Mouse (Mus musculus) regulatory T cell (primary cell): ENCODE results near the gene Ypel4.

Source experiments
- in situ Hi-C: fragments of 300-600 bp; cut with MboI, MseI; formaldehyde crosslinking; loops from one replicate; pipeline ENCODE4 v1.15.1; 2025; ENCODE audit warnings: high pct_unique_total_duplicates

The Ypel4 gene

DNA sequence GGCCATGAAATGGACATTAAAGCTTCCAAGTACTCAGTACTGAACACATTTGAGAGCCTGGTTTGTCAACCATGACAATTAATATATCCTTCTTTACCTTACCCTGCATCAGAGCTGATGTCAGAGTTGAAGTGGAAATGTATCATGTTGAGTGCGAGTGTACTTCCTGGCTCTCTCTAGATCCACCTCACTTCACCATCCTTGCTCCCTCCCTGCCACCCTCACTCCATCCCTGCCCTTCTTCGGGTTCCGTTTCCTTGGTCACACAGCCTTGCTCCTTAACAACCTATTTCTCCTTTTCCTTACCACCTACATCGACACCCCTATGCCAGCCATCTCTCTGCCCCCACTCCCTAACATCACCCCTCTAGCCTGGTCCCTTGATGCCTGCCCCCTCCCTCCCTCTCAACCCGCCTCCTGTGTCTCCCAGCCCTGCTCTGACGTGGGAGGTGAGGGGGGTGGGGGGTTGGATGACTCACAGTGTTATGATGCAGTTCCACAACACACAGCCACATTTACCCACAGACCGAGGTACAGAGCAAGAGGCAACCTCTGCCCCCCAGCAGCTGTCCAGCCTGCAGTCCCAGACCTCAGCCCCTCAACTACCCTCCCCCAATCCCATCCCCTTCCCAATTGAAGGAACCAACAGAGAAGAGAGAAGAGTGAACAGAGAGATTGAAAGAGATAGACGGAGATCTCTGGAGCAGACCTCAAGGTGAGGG lies at the start of gene Ypel4:
Ypel4 (plus strand) TSS at position 480 of the 722 bp plus-strand sequence.
- in situ Hi-C loops, result no loop called here

DNA sequence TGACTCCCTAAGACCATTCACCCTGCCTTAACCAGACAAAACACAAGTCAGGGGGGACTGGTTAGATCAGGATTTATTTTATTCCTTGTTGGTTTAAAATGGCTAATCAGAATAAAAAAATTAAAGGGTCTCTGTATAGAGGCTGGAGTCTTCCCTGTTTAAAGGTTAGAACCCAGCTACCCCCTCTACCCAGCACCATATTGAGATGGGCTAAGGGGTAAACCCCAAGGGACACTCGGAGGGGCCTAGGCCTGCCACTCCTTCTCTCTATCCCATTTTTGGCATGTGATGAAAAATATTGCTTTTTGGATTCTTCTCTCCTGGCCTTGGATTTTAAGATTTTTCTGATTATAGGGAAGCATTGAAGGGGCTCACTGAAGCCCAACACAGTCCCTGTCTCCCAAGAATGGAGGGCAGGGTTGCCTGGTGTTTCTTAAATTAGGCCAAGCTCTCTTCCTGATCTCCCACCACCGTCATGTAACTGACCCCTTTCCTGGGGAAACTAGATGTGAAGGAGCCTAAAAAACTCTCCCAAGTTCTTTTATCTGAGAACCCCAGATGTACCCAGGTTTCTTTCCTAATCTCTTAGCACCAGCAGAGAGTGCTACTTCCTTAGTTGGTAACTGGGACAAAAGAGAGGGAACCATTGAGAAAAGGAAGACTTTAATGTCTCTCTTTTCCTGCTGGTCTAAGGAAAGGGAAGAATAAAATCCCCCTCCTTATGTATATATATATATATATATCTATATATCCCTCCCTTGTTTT lies 45.6 kb upstream of the Ypel4 start:
- in situ Hi-C loops, result loop anchor here (25.0 kb wide), 1 partner anchor 901 kb away; no protein-coding TSS in a partner anchor

DNA sequence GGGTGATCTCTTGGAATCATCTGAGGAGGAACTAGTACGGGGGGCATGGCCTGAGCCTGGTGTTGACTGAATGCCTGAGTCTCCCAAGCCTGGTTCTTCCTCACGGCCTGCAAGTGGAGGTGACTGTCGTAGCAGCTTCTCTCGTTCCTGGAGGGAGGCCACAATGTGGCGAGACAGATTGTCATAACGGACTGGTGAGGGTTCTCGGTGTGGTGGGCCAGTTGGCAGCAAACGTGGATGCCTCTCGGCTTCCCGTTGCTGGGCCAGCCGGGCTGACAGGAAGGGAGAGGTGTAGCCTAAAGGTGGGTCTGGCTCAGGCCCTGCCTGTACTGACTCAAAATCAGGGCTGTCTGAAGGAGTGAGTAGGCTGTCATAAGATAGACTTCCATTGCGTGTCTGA lies 43.8 kb upstream of the Ypel4 start:
- in situ Hi-C loops, result loop anchor here (25.0 kb wide), 1 partner anchor 903 kb away; no protein-coding TSS in a partner anchor

- in situ Hi-C loops, result loop anchor here (25.0 kb wide), 1 partner anchor 908 kb away; no protein-coding TSS in a partner anchor
These were observed 38.7 kb upstream of the Ypel4 start for GRCm38 (mm10) chr2:84695007-84695695.

DNA sequence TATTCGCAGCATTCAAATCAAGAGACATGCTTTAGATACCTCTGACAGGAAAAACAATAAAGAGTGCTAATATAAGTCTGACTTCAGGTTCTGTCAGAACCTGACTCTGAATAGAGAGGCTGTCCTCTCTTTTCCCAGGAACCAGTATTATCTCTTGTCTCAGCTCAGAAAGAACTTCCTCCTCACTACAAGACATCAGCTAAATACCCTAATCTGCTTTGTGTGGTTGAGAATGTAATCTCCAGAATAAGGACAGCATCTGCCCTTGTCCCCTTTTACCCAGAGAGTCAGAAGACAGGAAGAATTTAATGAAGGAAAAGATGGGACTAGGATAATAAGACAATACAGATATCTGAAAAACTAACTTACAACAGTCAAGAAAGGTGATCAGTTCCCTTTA lies 30.4 kb upstream of the Ypel4 start:
- in situ Hi-C loops, result no loop called here

DNA sequence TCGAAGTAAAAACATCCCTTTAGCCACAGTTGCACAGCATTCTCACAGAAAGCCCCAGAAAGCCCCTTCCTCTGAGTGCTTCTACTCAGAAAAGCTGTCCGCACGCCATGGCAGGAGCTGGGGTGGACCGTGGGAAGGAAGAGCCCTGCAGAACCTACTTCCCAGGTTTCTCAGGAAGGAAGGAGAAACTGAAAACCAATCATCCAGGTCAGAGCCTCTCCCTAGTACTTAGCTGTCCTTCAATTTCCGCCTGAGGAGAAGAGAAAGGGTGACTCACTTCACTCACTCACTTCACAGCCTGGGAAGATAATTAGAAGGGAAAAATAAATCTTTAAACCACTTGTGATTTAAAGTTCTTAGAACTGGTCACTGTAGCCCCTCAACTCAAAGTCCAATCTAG lies 29.5 kb upstream of the Ypel4 start:
- in situ Hi-C loops, result no loop called here

DNA sequence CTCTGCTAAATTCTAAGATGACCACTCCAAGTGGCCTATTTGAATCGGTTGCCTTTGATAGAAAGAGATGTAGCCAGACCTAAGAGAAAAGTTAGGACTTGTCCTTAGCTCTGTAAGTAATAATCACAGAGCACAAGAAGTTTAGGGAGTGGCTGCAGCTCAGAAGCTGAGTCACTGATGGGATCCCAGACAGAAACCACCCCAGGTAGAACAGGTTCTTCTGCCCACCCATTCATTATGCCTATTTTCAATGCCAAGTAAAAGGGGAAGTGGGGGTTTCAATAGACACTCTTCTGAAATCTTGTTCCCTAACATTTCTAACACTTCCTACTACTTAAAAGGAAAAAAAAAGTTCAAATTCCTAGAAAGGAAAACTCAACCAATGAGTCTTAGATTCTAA lies 28.6 kb upstream of the Ypel4 start:
- in situ Hi-C loops, result no loop called here

DNA sequence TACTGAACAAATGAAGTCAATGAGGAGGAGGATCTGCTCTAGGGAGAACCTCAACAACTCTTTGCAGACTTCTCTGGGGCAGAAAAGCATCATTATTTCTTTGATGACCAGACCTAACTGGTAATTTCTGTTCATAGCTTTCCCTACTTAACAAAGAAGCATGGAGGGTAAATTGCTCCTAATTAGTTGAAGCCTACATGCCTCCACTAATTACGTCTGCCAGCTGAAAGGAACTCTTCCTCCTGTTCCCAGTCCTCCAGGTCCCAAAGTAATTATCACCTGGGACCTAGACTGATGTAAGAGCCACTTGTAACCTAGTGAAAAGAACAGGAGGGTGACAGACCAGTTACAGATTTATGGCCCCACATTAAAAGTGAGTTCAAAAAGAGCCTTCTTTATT lies 26.3 kb upstream of the Ypel4 start:
- in situ Hi-C loops, result no loop called here

GRCm38 (mm10) chr2:84711898-84712297 lies 22.0 kb upstream of the Ypel4 start:
- in situ Hi-C loops, result loop anchor here (5.0 kb wide), 1 partner anchor 35 kb away; the partner anchor contains the start of genes Gm28635, Med19 and Tmx2

DNA sequence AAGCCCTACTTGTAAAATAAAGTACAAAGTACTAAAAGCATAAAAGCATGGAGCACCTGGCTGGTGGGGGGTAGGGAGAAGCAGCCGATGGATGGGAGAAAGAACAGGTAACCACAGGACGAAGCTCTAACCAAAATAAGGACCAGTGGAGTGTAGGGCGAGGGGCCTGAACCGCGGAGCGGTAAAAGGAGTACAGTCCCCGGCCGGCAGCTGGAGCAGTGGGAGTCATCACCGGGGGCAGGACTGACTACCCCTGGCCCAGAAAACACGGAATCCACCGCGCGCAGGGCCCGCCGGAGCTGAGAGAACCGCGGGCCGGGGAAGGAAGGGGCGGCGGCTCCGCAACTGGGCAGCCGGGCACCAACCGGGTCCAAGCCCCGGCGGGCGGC lies 19.4 kb upstream of the Ypel4 start:
- in situ Hi-C loops, result loop anchor here (5.0 kb wide), 1 partner anchor 37 kb away; the partner anchor contains the start of genes Gm28635, Med19 and Tmx2

- in situ Hi-C loops, result loop anchor here (5.0 kb wide), 1 partner anchor 38 kb away; the partner anchor contains the start of genes Gm28635, Med19 and Tmx2
These were observed 18.9 kb upstream of the Ypel4 start, which contains the start of gene Zdhhc5 for GRCm38 (mm10) chr2:84714811-84715561. Gene Zdhhc5 (minus strand): TSS chr2:84715180.

DNA sequence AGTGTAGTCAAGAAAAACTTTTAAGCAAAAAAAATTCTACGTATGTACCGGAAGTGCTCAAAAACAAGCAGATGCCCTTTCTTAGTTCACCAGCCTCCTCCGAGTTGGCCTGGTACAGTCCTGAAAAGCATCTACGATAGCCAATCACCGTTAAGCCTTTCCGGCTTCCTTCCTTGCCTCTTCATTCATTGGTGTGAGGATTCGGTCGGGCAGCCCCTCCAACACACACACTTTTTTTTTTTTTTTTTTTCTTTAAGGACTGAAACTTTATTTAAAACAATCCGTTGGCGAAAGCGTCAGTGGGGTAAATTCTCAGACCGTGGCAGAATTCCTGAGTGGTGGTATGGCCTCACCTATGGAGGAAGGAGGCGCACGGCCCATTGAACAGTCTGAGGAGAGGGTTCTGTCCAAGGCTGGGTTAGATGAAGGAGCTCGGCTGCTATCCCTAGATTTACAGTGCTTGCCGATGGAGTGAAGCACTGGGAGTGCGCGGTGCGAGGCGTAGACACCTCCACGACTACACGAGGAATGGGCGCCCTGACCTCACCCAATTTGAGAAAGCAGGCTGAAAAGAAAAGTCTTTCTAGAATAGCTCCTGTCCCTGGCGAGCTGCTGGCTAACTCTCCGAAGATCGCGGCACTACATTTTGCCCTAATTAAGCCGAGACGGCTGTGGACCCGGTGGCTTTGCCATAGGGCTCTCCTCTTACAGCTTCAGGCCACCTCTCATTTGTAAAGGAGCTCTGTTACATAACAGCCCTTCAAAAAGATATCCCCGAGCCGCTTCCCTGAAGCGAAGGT lies 18.1 kb upstream of the Ypel4 start:
- in situ Hi-C loops, result no loop called here

- in situ Hi-C loops, result no loop called here
These were observed 17.2 kb upstream of the Ypel4 start for GRCm38 (mm10) chr2:84716423-84717355.

DNA sequence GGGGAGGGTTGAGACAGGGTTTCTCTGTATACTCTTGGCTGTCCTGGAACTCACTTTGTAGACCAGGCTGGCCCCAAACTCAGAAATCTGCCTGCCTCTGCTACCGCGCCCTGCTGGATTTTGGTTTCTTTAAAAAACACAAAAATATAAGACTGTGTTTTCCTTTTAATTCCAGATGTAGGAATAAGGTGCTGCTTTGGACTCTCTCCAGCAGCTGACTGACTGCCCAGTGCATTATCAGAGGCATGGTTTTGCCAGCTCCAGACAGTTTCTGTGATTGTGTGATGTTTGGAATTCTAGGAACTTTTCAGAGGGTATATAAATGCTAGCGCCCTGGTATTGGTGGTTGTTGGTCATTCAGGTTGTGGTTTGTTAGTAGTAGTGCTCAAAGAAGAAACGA lies 16.5 kb upstream of the Ypel4 start:
- in situ Hi-C loops, result no loop called here

DNA sequence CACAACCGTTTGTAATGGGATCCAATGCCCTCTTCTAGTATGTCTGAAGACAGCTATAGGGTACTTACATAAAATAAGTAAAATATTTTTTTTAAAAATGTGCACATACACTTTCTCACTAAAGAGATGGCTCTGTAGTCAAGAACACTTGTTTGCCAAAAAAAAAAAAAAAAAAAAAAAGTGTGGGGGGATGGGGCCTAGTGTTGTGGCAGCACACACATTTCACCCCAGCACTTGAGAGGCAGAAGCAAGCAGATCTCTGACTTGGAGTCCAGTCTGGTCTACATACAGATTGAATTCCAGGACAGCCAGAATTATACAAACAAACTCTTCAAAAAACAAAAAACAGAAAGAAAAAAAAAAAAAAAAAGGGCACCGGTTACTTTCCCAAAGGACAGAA lies 13.1 kb upstream of the Ypel4 start:
- in situ Hi-C loops, result no loop called here

DNA sequence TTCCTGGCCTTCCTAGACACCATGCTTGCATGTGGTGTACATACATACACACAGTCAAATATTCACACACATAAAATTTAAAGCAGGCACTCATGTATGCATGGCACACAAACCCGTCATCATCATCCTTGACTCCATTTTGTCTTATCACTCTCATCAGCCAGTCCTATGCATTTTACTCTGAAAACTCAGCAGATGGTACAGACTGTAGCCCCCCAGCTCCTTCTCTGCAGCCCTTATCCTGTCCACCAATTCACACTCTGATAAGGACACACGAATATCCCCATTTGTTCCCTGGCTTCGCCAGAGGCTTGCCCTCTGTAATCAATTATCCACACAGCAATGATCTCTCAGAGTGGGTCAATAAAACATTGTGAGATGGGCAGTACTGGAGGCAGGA lies 12.7 kb upstream of the Ypel4 start:
- in situ Hi-C loops, result no loop called here

DNA sequence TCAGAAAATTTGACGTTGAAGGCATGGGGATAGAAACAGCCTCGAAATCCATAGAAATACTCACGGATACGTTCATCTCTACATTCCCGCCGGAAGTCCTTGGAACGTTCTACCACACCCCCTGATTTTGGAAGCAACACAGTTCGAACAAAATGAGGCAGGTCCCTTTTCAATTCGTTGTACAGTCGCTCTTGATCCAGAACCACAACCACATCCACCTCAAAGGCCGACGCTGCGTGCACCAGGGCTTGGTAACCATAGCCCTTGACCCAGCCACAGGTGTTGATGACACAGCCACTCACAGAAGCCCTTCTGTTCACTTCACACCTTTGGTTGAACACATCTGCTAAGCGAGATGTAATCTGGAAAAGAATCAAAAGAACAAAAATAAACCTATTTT lies 10.0 kb upstream of the Ypel4 start:
- in situ Hi-C loops, result no loop called here

DNA sequence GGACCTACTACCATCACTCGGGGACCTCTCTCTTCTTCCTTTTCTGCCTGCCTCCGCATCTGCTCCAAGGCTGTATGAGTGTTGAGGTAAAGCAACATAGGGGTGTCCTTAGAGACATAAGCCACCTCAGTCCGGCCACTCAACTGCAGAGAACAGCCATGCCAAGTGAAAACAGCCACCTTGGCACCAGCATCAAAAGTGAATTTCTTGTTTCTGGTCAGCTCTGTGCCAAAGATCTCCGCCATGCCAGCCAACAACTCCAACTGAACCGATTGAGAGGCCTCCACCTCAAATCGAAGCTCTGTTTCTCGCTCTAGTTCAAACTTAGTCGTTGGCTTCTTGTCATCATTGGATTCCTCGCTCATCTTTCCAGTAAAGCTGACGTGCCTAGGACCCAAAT lies 8.1 kb upstream of the Ypel4 start:
- in situ Hi-C loops, result loop anchor here (5.0 kb wide), 1 partner anchor 317 kb away; no protein-coding TSS in a partner anchor

GRCm38 (mm10) chr2:84726716-84727115 lies 7.1 kb upstream of the Ypel4 start:
- in situ Hi-C loops, result loop anchor here (5.0 kb wide), 1 partner anchor 316 kb away; no protein-coding TSS in a partner anchor
